Mouse (Mus musculus) intestine, embryonic 15.5 days (tissue): ENCODE results near the gene Dennd5a. TPM values are rescaled to one million over a fixed set of nuclear protein-coding genes. Genes with fewer than 3 reads are reported as not detected.
"Not testable (repeated sequence)": the region's sequence is repeated elsewhere in the genome, so short reads cannot be mapped to it uniquely, and the experiment has no call there.

Experiments used
- ATAC-seq: fragments of 200-750 bp; cut with Nextera tagmentation; 2 replicates; pipeline ENCODE4 v1.8.0; 2017; ENCODE audit warnings: moderate TSS enrichment, moderate library complexity
- H3K27ac ChIP-seq: fragments of 300-500 bp; sonication (generic); 2 replicates; pipeline ENCODE4 v1.5.1; 2015; ENCODE audit warnings: mild to moderate bottlenecking, inconsistent platforms
- H3K27me3 ChIP-seq: fragments of 300-500 bp; sonication (generic); replicated peaks from 2 replicates; pipeline ENCODE4 v1.6.1; 2015; ENCODE audit warnings: inconsistent platforms
- H3K36me3 ChIP-seq: fragments of 300-500 bp; sonication (generic); 2 replicates; pipeline ENCODE4 v1.6.1; 2015; ENCODE audit warnings: inconsistent platforms
- H3K4me1 ChIP-seq: fragments of 300-500 bp; sonication (generic); replicated peaks from 2 replicates; pipeline ENCODE4 v1.6.1; 2015; ENCODE audit warnings: inconsistent platforms
- H3K4me2 ChIP-seq: fragments of 300-500 bp; sonication (generic); replicated peaks from 2 replicates; pipeline ENCODE4 v1.6.1; 2015; ENCODE audit warnings: mild to moderate bottlenecking, inconsistent platforms
- H3K4me3 ChIP-seq: fragments of 300-500 bp; sonication (generic); replicated peaks from 2 replicates; pipeline ENCODE4 v1.5.1; 2015; ENCODE audit warnings: inconsistent platforms
- H3K9ac ChIP-seq: fragments of 300-500 bp; sonication (generic); 2 replicates; pipeline ENCODE4 v1.6.1; 2015; ENCODE audit warnings: inconsistent platforms
- H3K9me3 ChIP-seq: fragments of 300-500 bp; sonication (generic); 2 replicates; pipeline ENCODE4 v1.6.1; 2016; ENCODE audit warnings: inconsistent platforms
- WGBS: fragments of 180-500 bp; shearing (Covaris S2); methylation state at CpG from one replicate; pipeline ENCODE4 v1.1.7; 2015; 5-methylcytosine and 5-hydroxymethylcytosine counted together
- polyA plus RNA-seq: library from polyadenylated mRNA; unstranded; fragments of >200 nt; fragmentation: Nextera tagmentation; extraction: Ambion mirVana; gene quantifications from 2 replicates; pipeline ENCODE4 v1.2.1, GENCODE M21; 2015

The Dennd5a gene
- 24.9 and 25.7 TPM in 2 replicates for polyA plus RNA-seq

- Histone ChIP-seq H3K27ac (peak within 1 kb of the TSS; percentile 93), H3K36me3 (no peaks in the 10 kb centered on the region), H3K4me2 (peak within 1 kb of the TSS; percentile 83), H3K4me3 (peak within 1 kb of the TSS; percentile 88), H3K9me3 (no peaks in the 10 kb centered on the region), H3K27me3 (no peaks in the 10 kb centered on the region), H3K9ac (peak within 1 kb of the TSS; percentile 91), H3K4me1 (peaks cover 3% of the 10 kb centered on the region; the same call in 1 of the 2 replicates)
- under 1% methylated on average over 104 of the region's 107 CpGs for whole genome bisulfite sequencing
- ATAC-seq, result peak; percentile 91
Observed at GRCm38 (mm10) chr7:109959716-109960612, at the start of gene Dennd5a. Dennd5a (minus strand) TSS chr7:109960470.

- Histone ChIP-seq H3K27me3 (no peaks in the 10 kb centered on the region), H3K36me3 (no peaks in the 10 kb centered on the region), H3K9me3 (no peaks in the 10 kb centered on the region), H3K4me3 (no peak overlapping the region), H3K4me1 (no peaks in the 10 kb centered on the region), H3K9ac (no peak overlapping the region), H3K4me2 (no peak overlapping the region), H3K27ac (no peak overlapping the region)
- no peak for ATAC-seq
- WGBS, result 76% methylated on average over 6 of the region's 6 CpGs
Observed at GRCm38 (mm10) chr7:110009084-110009483, 48.8 kb upstream of the Dennd5a start.

GRCm38 (mm10) chr7:110008513-110008912 lies 48.2 kb upstream of the Dennd5a start:
- Histone ChIP-seq H3K36me3 (no peaks in the 10 kb centered on the region), H3K27me3 (no peaks in the 10 kb centered on the region), H3K9me3 (no peaks in the 10 kb centered on the region), H3K4me3 (no peak overlapping the region), H3K4me2 (no peak overlapping the region), H3K9ac (no peak overlapping the region), H3K27ac (no peak overlapping the region), H3K4me1 (no peaks in the 10 kb centered on the region)
- 96% methylated on average over 1 of the region's 1 CpGs for WGBS
- no peak for ATAC-seq

GRCm38 (mm10) chr7:110006471-110007195 lies 46.4 kb upstream of the Dennd5a start:
- 76% methylated on average over 5 of the region's 5 CpGs for WGBS
- Histone ChIP-seq H3K36me3 (no peaks in the 10 kb centered on the region), H3K4me2 (no peak overlapping the region), H3K27ac (no peak overlapping the region), H3K27me3 (no peaks in the 10 kb centered on the region), H3K9ac (no peak overlapping the region), H3K4me1 (peaks cover 4% of the 10 kb centered on the region; the same call in 1 of the 2 replicates), H3K9me3 (no peaks in the 10 kb centered on the region), H3K4me3 (no peak overlapping the region)
- ATAC-seq, result no peak

GRCm38 (mm10) chr7:110005976-110006375 lies 45.7 kb upstream of the Dennd5a start:
- Histone ChIP-seq H3K9ac (no peak overlapping the region), H3K9me3 (no peaks in the 10 kb centered on the region), H3K27me3 (no peaks in the 10 kb centered on the region), H3K27ac (no peak overlapping the region), H3K4me1 (peaks cover 4% of the 10 kb centered on the region; the same call in 1 of the 2 replicates), H3K4me3 (no peak overlapping the region), H3K4me2 (no peak overlapping the region), H3K36me3 (no peaks in the 10 kb centered on the region)
- no peak for ATAC-seq

- Histone ChIP-seq H3K27me3 (no peaks in the 10 kb centered on the region), H3K4me1 (peaks cover 4% of the 10 kb centered on the region; the same call in 1 of the 2 replicates), H3K9me3 (no peaks in the 10 kb centered on the region), H3K4me2 (peak overlapping the region; percentile 48), H3K36me3 (no peaks in the 10 kb centered on the region), H3K9ac (no peak overlapping the region), H3K27ac (no peak overlapping the region), H3K4me3 (no peak overlapping the region)
- 13% methylated on average over 20 of the region's 20 CpGs for WGBS
- peak; percentile 71 for ATAC-seq
Observed at GRCm38 (mm10) chr7:110002968-110003367, 42.7 kb upstream of the Dennd5a start.

GRCm38 (mm10) chr7:110002092-110002491 lies 41.8 kb upstream of the Dennd5a start:
- H3K9ac ChIP-seq, result no peak overlapping the region
- H3K9me3 ChIP-seq, result no peaks in the 10 kb centered on the region
- H3K4me3 ChIP-seq, result no peak overlapping the region
- H3K27ac ChIP-seq, result no peak overlapping the region
- H3K27me3 ChIP-seq, result no peaks in the 10 kb centered on the region
- no peaks in the 10 kb centered on the region for H3K36me3 ChIP-seq
- ATAC-seq, result no peak
- no peak overlapping the region for H3K4me2 ChIP-seq
- peaks cover 4% of the 10 kb centered on the region; the same call in 1 of the 2 replicates for H3K4me1 ChIP-seq

GRCm38 (mm10) chr7:109998388-109998787 lies 38.1 kb upstream of the Dennd5a start:
- ATAC-seq, result peak; percentile 49; the same call in 1 of the 2 replicates
- 58% methylated on average over 4 of the region's 4 CpGs for WGBS
- Histone ChIP-seq H3K9me3 (no peaks in the 10 kb centered on the region), H3K4me1 (peaks cover 11% of the 10 kb centered on the region), H3K27me3 (no peaks in the 10 kb centered on the region), H3K9ac (no peak overlapping the region), H3K4me3 (no peak overlapping the region), H3K4me2 (no peak overlapping the region), H3K27ac (no peak overlapping the region), H3K36me3 (no peaks in the 10 kb centered on the region)

GRCm38 (mm10) chr7:109993157-109993959 lies 33.1 kb upstream of the Dennd5a start:
- no peaks in the 10 kb centered on the region for H3K36me3 ChIP-seq
- no peak overlapping the region for H3K4me3 ChIP-seq
- H3K9me3 ChIP-seq, result no peaks in the 10 kb centered on the region
- WGBS, result 54% methylated on average over 2 of the region's 2 CpGs
- H3K27me3 ChIP-seq, result no peaks in the 10 kb centered on the region
- H3K27ac ChIP-seq, result 0 out of 2 replicates have a peak overlapping the region, but pooled peaks have one; percentile 58
- ATAC-seq, result peak; percentile 84
- H3K4me1 ChIP-seq, result peaks cover 11% of the 10 kb centered on the region
- no peak overlapping the region for H3K4me2 ChIP-seq
- H3K9ac ChIP-seq, result no peak overlapping the region

GRCm38 (mm10) chr7:109991286-109991685 lies 31.0 kb upstream of the Dennd5a start:
- Histone ChIP-seq H3K36me3 (no peaks in the 10 kb centered on the region), H3K27me3 (no peaks in the 10 kb centered on the region), H3K9me3 (no peaks in the 10 kb centered on the region), H3K27ac (no peak overlapping the region), H3K4me1 (peaks cover 11% of the 10 kb centered on the region), H3K4me3 (no peak overlapping the region), H3K4me2 (no peak overlapping the region), H3K9ac (no peak overlapping the region)
- ATAC-seq, result no peak
- 88% methylated on average over 1 of the region's 1 CpGs for WGBS

- not testable (repeated sequence) for H3K36me3 ChIP-seq, H3K4me1 ChIP-seq, H3K27me3 ChIP-seq, H3K9me3 ChIP-seq
- H3K4me3 ChIP-seq, result peak within 1 kb of the TSS; percentile 56
- peak within 1 kb of the TSS; percentile 62 for H3K4me2 ChIP-seq
- 30% methylated on average over 6 of the region's 6 CpGs for WGBS
- peak within 1 kb of the TSS; percentile 64 for H3K9ac ChIP-seq
- 0 out of 2 replicates have a peak, but pooled peaks have one; percentile 0 for ATAC-seq
- H3K27ac ChIP-seq, result peak within 1 kb of the TSS; percentile 79
Observed at GRCm38 (mm10) chr7:109986775-109987174, 26.5 kb upstream of the Dennd5a start, which contains the start of gene Tmem41b. Tmem41b (minus strand) TSS chr7:109986929.
